Mouse (Mus musculus): ENCODE results near the gene Ngef. TPM values are rescaled to one million over a fixed set of nuclear protein-coding genes. Genes with fewer than 3 reads are reported as not detected.

Ngef gene
- polyA plus RNA-seq (2017; shearing (Covaris generic)) = not detected

DNA sequence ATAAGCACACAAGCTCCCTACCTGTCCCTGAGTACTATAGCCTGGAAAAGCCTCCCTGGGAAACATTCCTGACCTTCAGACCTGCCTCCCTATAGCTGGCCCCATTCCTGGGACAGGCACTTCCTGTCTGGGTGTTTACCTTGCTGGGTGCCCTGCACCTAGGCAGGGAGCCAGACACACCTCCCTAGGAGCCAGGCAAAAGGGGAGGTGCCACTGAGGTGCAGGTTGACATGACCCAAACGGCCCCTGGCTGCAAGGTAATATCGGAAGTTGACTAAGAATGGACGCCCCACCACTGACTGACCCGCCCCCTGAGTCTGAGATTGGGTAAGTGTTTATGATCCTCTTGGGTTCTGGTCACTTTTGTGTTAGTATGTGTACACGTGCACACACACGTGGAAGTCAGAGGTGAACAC lies at the start of gene Ngef:
TSS of gene Ngef (minus strand) at position 71 of the 416 bp plus-strand sequence.

DNA sequence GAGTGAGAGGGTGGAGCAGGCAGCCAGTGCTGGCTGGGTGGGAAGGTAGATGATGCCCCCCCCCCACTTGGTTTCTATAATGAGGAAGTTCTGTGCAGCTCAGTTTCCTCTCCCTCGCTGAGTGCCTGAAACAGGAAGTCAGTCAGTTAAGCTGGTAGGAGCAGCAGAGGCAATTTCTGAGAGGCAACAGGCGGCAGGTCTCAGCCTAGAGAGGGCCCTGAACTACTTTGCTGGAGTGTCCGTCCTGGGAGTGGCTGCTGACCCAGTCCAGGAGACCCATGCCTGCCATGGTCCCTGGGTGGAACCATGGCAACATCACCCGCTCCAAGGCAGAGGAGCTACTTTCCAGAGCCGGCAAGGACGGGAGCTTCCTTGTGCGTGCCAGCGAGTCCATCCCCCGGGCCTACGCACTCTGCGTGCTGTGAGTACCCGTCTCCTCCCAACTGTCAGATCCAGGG lies 46.6 kb upstream of the Ngef start, which contains the start of gene Inpp5d:
TSS of gene Inpp5d (plus strand) at position 102 of the 458 bp plus-strand sequence.

DNA sequence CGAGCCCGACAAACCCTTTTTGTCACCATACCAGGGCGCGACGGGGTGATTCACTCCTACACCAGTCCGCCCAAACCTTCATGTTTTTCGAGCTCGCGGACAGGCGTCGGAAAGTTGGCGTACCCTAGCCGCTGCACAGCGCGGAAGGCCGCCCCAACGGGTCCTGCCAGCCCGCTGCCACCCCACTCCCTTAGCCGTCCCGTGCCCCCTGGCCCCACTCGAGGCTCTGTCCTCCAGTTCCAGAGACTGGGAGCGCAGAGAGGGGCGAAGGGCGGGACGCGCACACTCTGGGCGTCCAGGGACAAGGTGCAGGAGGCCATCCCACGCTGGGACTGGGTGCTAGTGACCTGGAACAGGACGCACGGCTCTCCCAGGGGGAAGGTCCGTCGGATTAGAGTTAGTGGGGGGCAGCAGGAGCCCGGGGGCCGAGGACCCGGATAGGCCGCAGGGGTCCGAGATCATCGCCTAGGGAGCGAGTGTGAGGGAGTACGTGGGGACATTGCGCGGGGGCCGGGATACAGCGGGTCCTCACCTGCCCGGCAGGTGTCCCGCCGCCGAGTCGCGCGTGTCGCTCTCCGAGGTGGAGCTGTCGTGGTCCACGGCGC lies 64.0 kb downstream of the Ngef start, which contains the start of gene Neu2:
TSS of gene Neu2 (plus strand) at position 329 of the 605 bp plus-strand sequence.

DNA sequence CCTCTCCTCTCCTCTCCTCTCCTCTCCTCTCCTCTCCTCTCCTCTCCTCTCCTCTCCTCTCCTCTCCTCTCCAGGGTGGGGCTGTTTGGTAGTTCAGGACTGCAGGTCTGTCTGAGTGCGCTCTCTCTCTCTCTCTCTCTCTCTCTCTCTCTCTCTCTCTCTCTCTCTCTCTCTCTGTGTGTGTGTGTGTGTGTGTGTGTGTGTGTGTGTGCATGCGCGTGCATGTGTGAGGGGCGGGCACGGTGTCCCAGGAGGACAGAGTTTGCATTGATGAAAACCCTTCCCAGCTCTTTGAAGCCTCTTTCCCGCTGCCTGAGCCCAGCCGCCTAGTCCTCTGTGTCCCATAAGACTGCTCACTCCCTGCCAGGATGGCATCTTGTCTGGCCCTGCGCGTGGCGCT lies 103.7 kb downstream of the Ngef start, which contains the start of gene Snorc:
TSS of gene Snorc (plus strand) at position 301 of the 400 bp plus-strand sequence.

Other genes starting within 250 kb of the Ngef start
- 69.7 TPM for gene Gigyf2, start 246.9 kb downstream of the Ngef start, polyA plus RNA-seq (2017; shearing (Covaris generic))
- gene Kcnj13, start 179.1 kb downstream of the Ngef start, polyA plus RNA-seq (2017; shearing (Covaris generic)) = 0.75 TPM
- gene Snorc, start 103.6 kb downstream of the Ngef start, polyA plus RNA-seq (2017; shearing (Covaris generic)) = not detected
- not detected for gene Neu2, start 64.0 kb downstream of the Ngef start, polyA plus RNA-seq (2017; shearing (Covaris generic))
- 236 TPM for gene Inpp5d, start 46.4 kb upstream of the Ngef start, polyA plus RNA-seq (2017; shearing (Covaris generic))
- gene Atg16l1, start 182.0 kb upstream of the Ngef start, polyA plus RNA-seq (2017; shearing (Covaris generic)) = 28.1 TPM
- 2.5 TPM for gene Sag, start 229.8 kb upstream of the Ngef start, polyA plus RNA-seq (2017; shearing (Covaris generic))